Mouse (Mus musculus) thymus, postnatal 0 days (tissue): Measurements from ENCODE around the gene Rack1. TPM values are rescaled to one million over a fixed set of nuclear protein-coding genes. Genes with fewer than 3 reads are reported as not detected.
A peak's percentile ranks its signal among the peaks of the same experiment; 100 is the strongest.
"Not testable (repeated sequence)": the region's sequence is repeated elsewhere in the genome, so short reads cannot be mapped to it uniquely, and the experiment has no call there.

Experiments
- DNase-seq: peaks from one replicate; pipeline ENCODE4 v3.0.0-alpha.2; 2015; ENCODE audit warnings: low spot score
- polyA plus RNA-seq: library from polyadenylated mRNA; unstranded; fragments of >200 nt; fragmentation: Nextera tagmentation; extraction: Ambion mirVana; gene quantifications from 2 replicates; pipeline ENCODE4 v1.2.1, GENCODE M21; 2015

Rack1 gene
- polyA plus RNA-seq, 1 experiment from 2014 or later = 988 TPM

GRCm38 (mm10) chr11:48817794-48818193, 17.7 kb downstream of the Rack1 start:
- no peak for DNase-seq

- peak; percentile 97 for DNase-seq
These were observed 18.2 kb downstream of the Rack1 start for GRCm38 (mm10) chr11:48818346-48818745.

DNA sequence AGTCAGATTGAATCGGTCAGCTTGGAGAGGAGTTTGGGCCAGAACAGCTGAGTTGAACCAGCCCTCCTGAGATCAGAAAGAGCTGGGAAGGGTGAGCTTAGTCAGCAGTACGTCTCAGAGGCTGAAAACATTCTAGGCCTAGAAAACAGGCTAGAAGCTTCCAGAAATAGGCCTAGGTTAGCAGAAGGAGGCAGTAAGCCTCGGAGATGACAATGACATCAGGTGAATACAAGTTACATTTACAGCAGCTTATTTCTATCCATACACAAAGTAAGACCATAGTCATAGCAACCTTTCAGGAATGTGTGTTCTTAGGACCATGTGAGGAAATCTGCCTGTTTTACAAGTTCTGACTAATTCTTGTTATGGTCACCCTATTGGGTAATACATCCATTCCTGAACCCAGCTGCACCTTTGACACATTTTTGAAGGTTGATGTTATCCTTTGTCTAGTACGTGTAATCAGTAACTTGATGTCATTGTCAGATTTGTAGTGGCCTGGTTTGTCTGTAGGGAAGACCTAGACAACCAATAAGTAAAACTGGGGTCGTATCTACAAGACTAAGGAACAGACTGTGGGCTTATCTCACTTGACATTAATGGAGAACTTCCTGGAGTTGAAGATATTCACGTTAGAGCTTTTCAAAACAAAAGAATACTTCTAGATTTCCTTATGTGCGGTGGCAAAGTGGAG, 19.6 kb downstream of the Rack1 start:
- DNase-seq = no peak

- peak; percentile 34 for DNase-seq
These were observed 20.2 kb downstream of the Rack1 start for GRCm38 (mm10) chr11:48820308-48820674.

DNA sequence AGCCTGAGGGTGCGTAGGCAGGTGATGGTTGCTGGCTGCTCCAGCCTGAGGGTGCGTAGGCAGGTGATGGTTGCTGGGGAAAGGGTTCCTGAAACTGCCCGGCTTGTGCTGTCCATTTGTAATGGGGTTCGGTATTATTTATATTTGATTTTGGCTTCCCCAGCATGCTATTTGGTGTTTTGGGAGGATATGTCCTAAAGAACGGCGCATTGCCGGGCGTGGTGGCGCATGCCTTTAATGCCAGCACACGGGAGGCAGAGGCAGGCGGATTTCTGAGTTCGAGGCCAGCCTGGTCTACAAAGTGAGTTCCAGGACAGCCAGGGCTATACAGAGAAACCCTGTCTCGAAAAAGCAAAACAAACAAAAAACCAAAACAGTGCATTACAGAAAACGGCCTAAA, 21.2 kb downstream of the Rack1 start:
- not testable (repeated sequence) for DNase-seq

DNA sequence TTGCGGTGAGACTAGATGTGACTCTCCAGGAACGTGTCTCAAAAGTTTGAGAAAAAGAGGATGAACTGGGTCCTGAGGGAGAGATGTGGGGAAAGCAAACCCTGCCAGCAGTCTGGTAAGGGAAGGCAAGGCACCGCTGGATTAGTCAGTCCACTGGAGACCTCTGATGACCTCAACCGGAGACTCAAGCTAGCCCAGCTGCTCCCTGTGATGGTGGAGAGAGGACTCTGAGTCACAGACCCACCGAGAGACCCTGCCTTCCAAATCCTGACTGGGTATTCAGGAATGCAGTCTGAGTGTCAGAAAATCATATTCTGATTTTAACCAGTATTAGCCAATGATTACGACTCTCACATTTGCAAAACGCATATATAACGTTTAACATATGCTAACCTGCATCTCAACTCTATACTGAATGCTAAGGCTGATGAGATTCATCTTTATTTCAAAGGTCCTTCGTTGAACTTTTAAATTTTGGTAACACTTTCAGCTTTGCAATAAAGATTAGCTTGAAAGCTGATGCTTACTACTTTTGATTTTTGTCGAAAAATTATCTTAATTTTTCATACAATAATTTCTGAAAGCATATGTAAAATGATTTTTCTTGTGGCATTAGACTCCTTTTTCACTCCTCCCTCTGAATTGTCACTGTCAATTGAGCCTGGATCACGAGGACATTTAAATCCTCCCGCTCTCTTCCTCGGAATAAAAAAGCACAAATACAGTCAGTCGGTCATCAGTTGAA, 22.8 kb downstream of the Rack1 start:
- no peak for DNase-seq

DNA sequence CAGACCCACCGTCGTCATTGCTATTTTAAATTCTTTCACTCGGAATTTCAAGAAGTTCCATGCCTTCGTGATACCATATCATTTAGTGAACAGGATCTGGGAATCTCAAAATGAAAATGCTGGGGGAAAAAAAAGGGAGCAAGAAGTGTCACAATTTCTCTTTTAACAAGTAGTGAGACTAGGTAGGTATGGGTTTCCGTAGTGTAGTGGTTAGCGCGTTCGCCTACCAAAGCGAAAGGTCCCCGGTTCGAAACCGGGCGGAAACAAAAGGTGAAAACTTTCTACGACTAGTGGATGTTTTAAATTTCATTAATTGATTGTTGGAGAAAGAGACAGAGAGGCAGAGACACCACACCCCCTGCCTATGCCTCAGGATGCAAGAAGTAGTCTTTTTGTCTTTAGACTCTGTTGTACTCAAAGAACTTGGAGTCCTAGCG, 23.4 kb downstream of the Rack1 start:
- peak; percentile 90 for DNase-seq

- no peak for DNase-seq
These were observed 24.2 kb downstream of the Rack1 start for GRCm38 (mm10) chr11:48824311-48824830.

DNA sequence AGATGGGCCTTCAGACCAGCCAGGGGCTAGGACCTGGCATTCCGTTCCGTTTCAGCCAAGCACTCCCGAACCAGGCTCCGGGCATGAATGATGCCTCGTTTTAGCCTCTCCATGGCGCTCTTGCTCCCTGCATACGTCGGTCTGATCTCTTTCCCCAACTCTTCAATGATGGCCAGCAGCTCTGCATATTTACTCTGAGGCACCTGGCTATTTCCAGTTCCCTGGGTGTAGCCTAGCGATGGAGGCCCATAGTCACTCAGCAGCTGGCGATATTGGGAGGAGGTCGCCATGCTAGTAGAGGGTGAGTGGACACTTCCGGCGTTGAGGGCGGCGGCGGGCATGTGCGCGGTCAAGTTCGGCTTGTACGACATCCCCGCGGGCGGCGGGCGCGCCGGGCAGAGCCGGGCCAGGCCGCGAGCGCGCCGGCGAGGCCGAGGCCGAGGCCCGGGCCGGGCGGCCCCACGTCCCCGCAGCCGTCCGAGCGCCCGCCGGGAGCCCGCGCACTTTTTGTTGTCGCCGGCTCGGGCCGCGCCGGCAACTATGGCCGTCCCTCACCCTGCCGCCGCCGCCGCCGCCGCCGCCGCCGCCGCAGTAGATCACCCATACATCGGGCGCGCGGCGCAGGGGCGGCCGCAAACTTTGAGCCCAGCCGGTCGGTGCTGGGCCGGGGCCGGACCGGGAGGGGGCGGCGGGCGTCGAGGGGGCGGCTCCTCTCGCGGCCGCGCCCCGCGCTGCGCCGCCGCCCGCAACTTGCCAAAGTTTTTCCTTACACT, 26.0 kb downstream of the Rack1 start, which contains the start of the genes Trim7 and Gm12184:
TSS of gene Trim7 (plus strand) at position 162 of the 773 bp plus-strand sequence.
TSS of gene Gm12184 (minus strand) at position 677 of the 773 bp plus-strand sequence.
- DNase-seq = not testable (repeated sequence)

DNA sequence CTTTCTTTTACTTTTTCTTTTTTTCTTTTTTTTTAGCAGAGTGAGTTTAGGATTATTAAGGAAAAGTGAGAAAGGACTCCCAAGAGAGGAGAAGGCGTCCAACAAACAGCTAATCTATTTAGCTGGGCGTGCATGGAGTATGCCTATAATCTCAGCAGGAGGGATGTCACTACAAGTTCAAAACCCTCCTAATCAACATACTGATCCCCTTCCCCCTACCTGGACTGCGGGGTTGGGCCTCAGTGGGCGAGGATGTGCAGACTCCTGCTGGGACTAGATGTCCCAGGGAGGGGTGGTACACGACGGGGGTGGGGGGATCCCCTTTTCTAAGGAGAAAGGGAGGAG, 26.6 kb downstream of the Rack1 start:
- no peak for DNase-seq

DNA sequence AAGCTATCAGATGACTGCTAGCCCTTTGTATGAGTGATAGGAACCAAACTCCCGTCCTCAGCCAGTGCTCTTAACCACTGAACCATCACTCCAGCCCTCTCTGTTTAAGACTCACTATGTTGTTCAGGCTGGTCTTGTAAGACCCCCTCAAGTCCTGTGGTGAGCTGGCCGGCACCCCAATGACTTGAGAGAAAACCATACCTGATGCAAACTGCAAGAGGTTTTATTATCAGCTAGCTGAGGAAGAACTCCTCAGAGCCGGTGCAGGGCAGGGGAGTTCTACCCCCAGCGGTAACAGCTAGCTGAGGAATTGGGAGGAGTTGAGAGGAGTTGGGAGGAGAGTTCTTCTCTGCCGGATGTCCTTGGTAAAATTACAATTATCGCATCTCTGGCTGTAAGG, 27.8 kb downstream of the Rack1 start:
- DNase-seq = no peak

- DNase-seq = peak; percentile 33
These were observed 30.1 kb downstream of the Rack1 start for GRCm38 (mm10) chr11:48830279-48830678.

GRCm38 (mm10) chr11:48831273-48831672, 31.1 kb downstream of the Rack1 start:
- DNase-seq = no peak

DNA sequence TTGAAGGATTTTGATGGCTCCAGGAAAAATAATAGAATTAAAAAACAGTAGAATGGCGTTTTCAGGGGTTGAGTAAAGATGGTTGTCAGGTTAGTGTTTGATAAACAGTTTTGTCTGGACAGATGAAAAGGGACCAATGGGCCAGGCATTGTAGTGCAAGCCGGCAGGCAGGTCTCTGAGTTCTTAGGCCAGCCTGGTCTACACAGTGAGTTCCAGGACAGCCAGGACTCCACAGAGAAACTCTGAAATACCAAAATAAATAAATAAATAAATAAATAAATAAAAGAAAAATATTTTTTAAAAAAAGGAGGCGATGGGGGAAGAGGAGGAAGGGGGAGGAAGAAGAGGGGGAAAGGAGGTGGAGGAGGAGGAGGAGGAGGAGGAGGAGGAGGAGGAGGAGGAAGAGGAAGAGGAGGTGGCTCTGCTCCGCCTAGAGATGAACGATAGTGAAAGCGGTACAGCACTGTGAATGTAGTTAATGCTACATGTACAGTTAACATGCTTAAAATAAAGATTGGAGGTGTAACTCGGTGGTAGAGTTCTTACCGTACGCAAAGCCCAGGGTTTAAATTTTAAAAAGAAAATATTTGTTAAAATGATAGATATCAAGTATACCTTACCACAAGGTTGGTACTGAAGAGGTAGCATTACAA, 33.1 kb downstream of the Rack1 start:
- no peak for DNase-seq

- peak; percentile 93 for DNase-seq
These were observed 33.9 kb downstream of the Rack1 start for GRCm38 (mm10) chr11:48833731-48834639.

GRCm38 (mm10) chr11:48835923-48836322, 35.8 kb downstream of the Rack1 start:
- no peak for DNase-seq

DNA sequence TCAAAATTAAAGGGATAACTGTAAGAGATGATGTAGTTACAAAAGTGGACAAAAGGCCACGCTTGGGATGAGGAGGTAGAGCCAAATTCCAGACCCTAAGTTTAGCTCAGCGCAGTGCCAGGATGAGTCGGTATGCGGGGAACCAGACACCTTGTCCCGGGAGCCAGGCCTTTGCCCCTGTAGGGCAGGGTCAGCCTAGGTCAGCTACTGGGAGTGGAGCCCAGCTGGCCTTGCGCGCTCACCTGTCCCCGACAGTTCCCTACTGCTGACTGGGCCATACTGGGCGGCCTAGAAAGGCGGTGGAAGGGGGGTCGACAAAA, 36.8 kb downstream of the Rack1 start:
- no peak for DNase-seq

GRCm38 (mm10) chr11:48837310-48838180, 37.4 kb downstream of the Rack1 start:
- peak; percentile 49 for DNase-seq

GRCm38 (mm10) chr11:48838181-48838797, 38.2 kb downstream of the Rack1 start:
- peak; percentile 26 for DNase-seq
